Mouse (Mus musculus) cerebellum, adult 9-10 months (tissue): ENCODE measurements around the gene Pak6.

Experiments used
- DNase-seq: peaks from one replicate; pipeline ENCODE4 v3.0.0; 2022

Gene Pak6

GRCm38 (mm10) chr2:118700179-118701062, 37.3 kb downstream of the Pak6 start:
- DNase-seq = peak; percentile 66

- no peak for DNase-seq
These were observed 38.1 kb downstream of the Pak6 start for GRCm38 (mm10) chr2:118701161-118701560.

- no peak for DNase-seq
These were observed 39.1 kb downstream of the Pak6 start for GRCm38 (mm10) chr2:118701971-118702882.

GRCm38 (mm10) chr2:118702883-118703761, 40.0 kb downstream of the Pak6 start:
- DNase-seq = no peak

GRCm38 (mm10) chr2:118703913-118704730, 41.0 kb downstream of the Pak6 start, which contains the start of gene Ankrd63:
TSS of gene Ankrd63 (minus strand) at chr2:118703963.
- no peak for DNase-seq

GRCm38 (mm10) chr2:118706436-118706835, 43.3 kb downstream of the Pak6 start:
- DNase-seq = no peak

- no peak for DNase-seq
These were observed 45.4 kb downstream of the Pak6 start for GRCm38 (mm10) chr2:118708472-118708871.

GRCm38 (mm10) chr2:118709655-118710221, 46.6 kb downstream of the Pak6 start:
- no peak for DNase-seq

GRCm38 (mm10) chr2:118711038-118711494, 48.0 kb downstream of the Pak6 start:
- no peak for DNase-seq

GRCm38 (mm10) chr2:118713631-118714030, 50.5 kb downstream of the Pak6 start:
- DNase-seq = no peak

GRCm38 (mm10) chr2:118714230-118714629, 51.1 kb downstream of the Pak6 start:
- no peak for DNase-seq

GRCm38 (mm10) chr2:118716677-118717076, 53.6 kb downstream of the Pak6 start:
- no peak for DNase-seq

GRCm38 (mm10) chr2:118723693-118724486, 60.8 kb downstream of the Pak6 start:
- DNase-seq = no peak

GRCm38 (mm10) chr2:118725511-118725910, 62.4 kb downstream of the Pak6 start:
- DNase-seq = no peak

- DNase-seq = no peak
These were observed 63.8 kb downstream of the Pak6 start for GRCm38 (mm10) chr2:118726873-118727272.

GRCm38 (mm10) chr2:118727911-118728310, 64.8 kb downstream of the Pak6 start:
- DNase-seq = no peak

GRCm38 (mm10) chr2:118728337-118728736, 65.2 kb downstream of the Pak6 start, which contains the start of gene Plcb2:
TSS of gene Plcb2 (minus strand) at chr2:118728438.
- DNase-seq = no peak

GRCm38 (mm10) chr2:118729194-118729593, 66.1 kb downstream of the Pak6 start:
- DNase-seq = no peak

GRCm38 (mm10) chr2:118729816-118730621, 66.9 kb downstream of the Pak6 start:
- DNase-seq = no peak

GRCm38 (mm10) chr2:118730622-118730915, 67.5 kb downstream of the Pak6 start:
- no peak for DNase-seq
